Mouse (Mus musculus) embryonic facial prominence, embryonic 13.5 days (tissue): Measurements from ENCODE around the gene Epha7. TPM values are rescaled to one million over a fixed set of nuclear protein-coding genes. Genes with fewer than 3 reads are reported as not detected.

ENCODE experiments used
- ATAC-seq: fragments of 200-750 bp; cut with Nextera tagmentation; 2 replicates; pipeline ENCODE4 v1.8.0; 2017; ENCODE audit warnings: low read depth; ENCODE audit not compliant: insufficient number of reproducible peaks, insufficient read depth, low FRiP score, low TSS enrichment
- H3K27ac ChIP-seq: fragments of 300-500 bp; sonication (generic); 2 replicates; pipeline ENCODE4 v1.5.1; 2015; ENCODE audit warnings: moderate library complexity, mild to moderate bottlenecking, inconsistent platforms
- H3K27me3 ChIP-seq: fragments of 300-500 bp; sonication (generic); 2 replicates; pipeline ENCODE4 v1.6.1; 2015; ENCODE audit warnings: mild to moderate bottlenecking, inconsistent platforms
- H3K36me3 ChIP-seq: fragments of 300-500 bp; sonication (generic); 2 replicates; pipeline ENCODE4 v1.6.1; 2015; ENCODE audit warnings: mild to moderate bottlenecking, inconsistent platforms
- H3K4me1 ChIP-seq: fragments of 300-500 bp; sonication (generic); 2 replicates; pipeline ENCODE4 v1.6.1; 2015; ENCODE audit warnings: inconsistent platforms
- H3K4me2 ChIP-seq: fragments of 300-500 bp; sonication (generic); 2 replicates; pipeline ENCODE4 v1.6.1; 2015; ENCODE audit warnings: moderate library complexity, mild to moderate bottlenecking, inconsistent platforms
- H3K4me3 ChIP-seq: fragments of 300-500 bp; sonication (generic); 2 replicates; pipeline ENCODE4 v1.5.1; 2015; ENCODE audit warnings: mild to moderate bottlenecking, inconsistent platforms
- H3K9ac ChIP-seq: fragments of 300-500 bp; sonication (generic); 2 replicates; pipeline ENCODE4 v1.6.1; 2015; ENCODE audit warnings: mild to moderate bottlenecking, inconsistent platforms
- H3K9me3 ChIP-seq: fragments of 300-500 bp; sonication (generic); 2 replicates; pipeline ENCODE4 v1.6.1; 2016; ENCODE audit warnings: inconsistent platforms
- WGBS: fragments of 180-500 bp; shearing (Covaris S2); methylation state at CpG from one replicate; pipeline ENCODE4 v1.1.7; 2015; ENCODE audit warnings: mixed read lengths; 5-methylcytosine and 5-hydroxymethylcytosine counted together
- polyA plus RNA-seq: library from polyadenylated mRNA; unstranded; fragments of >200 nt; fragmentation: Nextera tagmentation; extraction: Ambion mirVana; gene quantifications from 2 replicates; pipeline ENCODE4 v1.2.1, GENCODE M21; 2015

Gene Epha7
- 51.5 and 61.1 TPM in 2 replicates for polyA plus RNA-seq

- WGBS: under 1% methylated on average over 48 of the region's 48 CpGs
These were observed at the start of gene Epha7 for GRCm38 (mm10) chr4:28812691-28813289. Gene Epha7 (plus strand): TSS chr4:28813131.

GRCm38 (mm10) chr4:28783961-28784360 lies 29.0 kb upstream of the Epha7 start:
- Histone ChIP-seq H3K27me3 (no peaks in the 10 kb centered on the region), H3K4me3 (no peak overlapping the region), H3K4me1 (no peaks in the 10 kb centered on the region), H3K9me3 (no peaks in the 10 kb centered on the region), H3K4me2 (no peak overlapping the region), H3K9ac (no peak overlapping the region), H3K36me3 (no peaks in the 10 kb centered on the region), H3K27ac (no peak overlapping the region)
- peak; percentile 78 for ATAC-seq
- WGBS: 14% methylated on average over 3 of the region's 3 CpGs

More at GRCm38 (mm10) chr4:28812691-28813289, at the start of gene Epha7:
- H3K4me3 ChIP-seq: peak within 1 kb of the TSS; percentile 85
- peaks cover 5% of the 10 kb centered on the region; the same call in 1 of the 2 replicates for H3K4me1 ChIP-seq
- H3K27me3 ChIP-seq: no peaks in the 10 kb centered on the region
- peak within 1 kb of the TSS; percentile 94 for H3K27ac ChIP-seq
- H3K36me3 ChIP-seq: no peaks in the 10 kb centered on the region
- peak; percentile 97 for ATAC-seq
- peak within 1 kb of the TSS; percentile 80 for H3K4me2 ChIP-seq
- no peaks in the 10 kb centered on the region for H3K9me3 ChIP-seq
- peak within 1 kb of the TSS; percentile 91 for H3K9ac ChIP-seq

- H3K36me3 ChIP-seq: no peaks in the 10 kb centered on the region
- H3K27ac ChIP-seq: no peak overlapping the region
- H3K27me3 ChIP-seq: no peaks in the 10 kb centered on the region
- no peak overlapping the region for H3K9ac ChIP-seq
- H3K9me3 ChIP-seq: no peaks in the 10 kb centered on the region
- no peak overlapping the region for H3K4me3 ChIP-seq
- 0 out of 2 replicates have a peak, but pooled peaks cover 2% of the 10 kb centered on the region for H3K4me1 ChIP-seq
- H3K4me2 ChIP-seq: no peak overlapping the region
- no peak for ATAC-seq
These were observed 4.1 kb upstream of the Epha7 start for GRCm38 (mm10) chr4:28808800-28809199.

GRCm38 (mm10) chr4:28809703-28810102 lies 3.2 kb upstream of the Epha7 start:
- no peaks in the 10 kb centered on the region for H3K27me3 ChIP-seq
- H3K27ac ChIP-seq: no peak overlapping the region
- H3K4me2 ChIP-seq: no peak overlapping the region
- 66% methylated on average over 4 of the region's 4 CpGs for WGBS
- H3K9me3 ChIP-seq: no peaks in the 10 kb centered on the region
- no peak for ATAC-seq
- H3K4me1 ChIP-seq: 0 out of 2 replicates have a peak, but pooled peaks cover 2% of the 10 kb centered on the region
- no peak overlapping the region for H3K4me3 ChIP-seq
- H3K36me3 ChIP-seq: no peaks in the 10 kb centered on the region
- no peak overlapping the region for H3K9ac ChIP-seq

GRCm38 (mm10) chr4:28813551-28814475 lies 882 bp downstream of the Epha7 start:
- WGBS: under 1% methylated on average over 86 of the region's 94 CpGs
- Histone ChIP-seq H3K27me3 (no peaks in the 10 kb centered on the region), H3K36me3 (no peaks in the 10 kb centered on the region), H3K4me1 (peaks cover 5% of the 10 kb centered on the region; the same call in 1 of the 2 replicates), H3K9me3 (no peaks in the 10 kb centered on the region), H3K27ac (peak overlapping the region; percentile 94), H3K9ac (peak overlapping the region; percentile 91), H3K4me3 (peak overlapping the region; percentile 85), H3K4me2 (peak overlapping the region; percentile 80)
- peak; percentile 5; the same call in 1 of the 2 replicates for ATAC-seq

- Histone ChIP-seq H3K4me2 (peak overlapping the region; percentile 80), H3K36me3 (no peaks in the 10 kb centered on the region), H3K27ac (peak overlapping the region; percentile 94), H3K4me1 (peaks cover 5% of the 10 kb centered on the region; the same call in 1 of the 2 replicates), H3K9ac (peak overlapping the region; percentile 91), H3K9me3 (no peaks in the 10 kb centered on the region), H3K27me3 (no peaks in the 10 kb centered on the region), H3K4me3 (peak overlapping the region; percentile 85)
- no peak for ATAC-seq
- WGBS: under 1% methylated on average over 8 of the region's 8 CpGs
These were observed 1.5 kb downstream of the Epha7 start for GRCm38 (mm10) chr4:28814476-28814815.

GRCm38 (mm10) chr4:28814816-28815620 lies 2.1 kb downstream of the Epha7 start:
- no peak for ATAC-seq
- peak overlapping the region; percentile 94 for H3K27ac ChIP-seq
- no peaks in the 10 kb centered on the region for H3K27me3 ChIP-seq
- no peaks in the 10 kb centered on the region for H3K9me3 ChIP-seq
- H3K36me3 ChIP-seq: no peaks in the 10 kb centered on the region
- peak overlapping the region; percentile 91 for H3K9ac ChIP-seq
- peak overlapping the region; percentile 85 for H3K4me3 ChIP-seq
- WGBS: under 1% methylated on average over 72 of the region's 72 CpGs
- peak overlapping the region; percentile 80 for H3K4me2 ChIP-seq
- peaks cover 5% of the 10 kb centered on the region; the same call in 1 of the 2 replicates for H3K4me1 ChIP-seq

GRCm38 (mm10) chr4:28815621-28815920 lies 2.6 kb downstream of the Epha7 start:
- no peak for ATAC-seq
- Histone ChIP-seq H3K9ac (peak overlapping the region; percentile 91), H3K36me3 (no peaks in the 10 kb centered on the region), H3K4me3 (peak overlapping the region; percentile 85), H3K27me3 (no peaks in the 10 kb centered on the region), H3K4me1 (peaks cover 5% of the 10 kb centered on the region; the same call in 1 of the 2 replicates), H3K27ac (peak overlapping the region; percentile 94), H3K9me3 (no peaks in the 10 kb centered on the region), H3K4me2 (peak overlapping the region; percentile 80)
- 3% methylated on average over 15 of the region's 15 CpGs for WGBS

- no peak overlapping the region for H3K27ac ChIP-seq
- no peaks in the 10 kb centered on the region for H3K27me3 ChIP-seq
- H3K4me2 ChIP-seq: no peak overlapping the region
- peaks cover 4% of the 10 kb centered on the region for H3K4me1 ChIP-seq
- peaks cover 9% of the 10 kb centered on the region; the same call in 1 of the 2 replicates for H3K36me3 ChIP-seq
- no peaks in the 10 kb centered on the region for H3K9me3 ChIP-seq
- no peak overlapping the region for H3K9ac ChIP-seq
- H3K4me3 ChIP-seq: no peak overlapping the region
- ATAC-seq: no peak
- 52% methylated on average over 1 of the region's 1 CpGs for WGBS
These were observed 10.7 kb downstream of the Epha7 start for GRCm38 (mm10) chr4:28823616-28824015.

- peaks cover 9% of the 10 kb centered on the region; the same call in 1 of the 2 replicates for H3K36me3 ChIP-seq
- H3K4me3 ChIP-seq: no peak overlapping the region
- no peak overlapping the region for H3K4me2 ChIP-seq
- H3K27ac ChIP-seq: no peak overlapping the region
- H3K9ac ChIP-seq: no peak overlapping the region
- no peaks in the 10 kb centered on the region for H3K9me3 ChIP-seq
- peaks cover 4% of the 10 kb centered on the region for H3K4me1 ChIP-seq
- ATAC-seq: no peak
- WGBS: 38% methylated on average over 7 of the region's 7 CpGs
- H3K27me3 ChIP-seq: no peaks in the 10 kb centered on the region
These were observed 11.7 kb downstream of the Epha7 start for GRCm38 (mm10) chr4:28824616-28825015.

GRCm38 (mm10) chr4:28837669-28838068 lies 24.7 kb downstream of the Epha7 start:
- Histone ChIP-seq H3K4me2 (no peak overlapping the region), H3K9ac (no peak overlapping the region), H3K36me3 (no peaks in the 10 kb centered on the region), H3K4me3 (no peak overlapping the region), H3K9me3 (no peaks in the 10 kb centered on the region), H3K27ac (no peak overlapping the region), H3K4me1 (no peaks in the 10 kb centered on the region), H3K27me3 (no peaks in the 10 kb centered on the region)
- no peak for ATAC-seq
- WGBS: 87% methylated on average over 3 of the region's 3 CpGs
